Mouse (Mus musculus): Measurements from ENCODE around the gene Elovl6. TPM values are rescaled to one million over a fixed set of nuclear protein-coding genes. Genes with fewer than 3 reads are reported as not detected.
A peak's percentile ranks its signal among the peaks of the same experiment; 100 is the strongest.

The Elovl6 gene
- polyA plus RNA-seq, 1 experiment, result 3.1 TPM

DNA sequence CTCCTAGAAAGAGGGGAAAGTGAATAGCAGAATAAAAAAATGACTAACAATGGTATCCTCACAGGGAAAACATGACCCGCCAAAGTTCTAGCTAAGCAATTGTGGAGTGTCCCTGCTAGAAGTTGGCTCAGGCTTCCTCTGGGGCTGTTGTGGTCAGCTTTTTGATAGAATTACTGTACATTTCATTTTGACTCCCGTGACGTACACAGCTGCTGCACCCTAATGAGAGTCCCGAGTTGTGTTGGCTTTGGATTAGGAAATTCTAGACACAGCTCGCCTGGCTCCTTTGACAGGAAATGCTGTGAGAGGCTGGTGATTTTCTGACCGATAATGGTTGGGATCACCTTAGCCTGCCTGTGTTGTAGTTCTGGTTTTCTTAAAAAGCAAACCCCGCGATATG lies 79.5 kb downstream of the Elovl6 start:
- 62% methylated on average over 8 of the region's 8 CpGs for WGBS
- H3K27me3 ChIP-seq (ENCODE audit: control insufficient read depth, insufficient read depth, low read length), result no peaks in the 10 kb centered on the region
- no peak overlapping the region for H3K27ac ChIP-seq (ENCODE audit: insufficient read depth, low read length)
- H3K36me3 ChIP-seq (ENCODE audit: control insufficient read depth, insufficient read depth, low read length), result no peaks in the 10 kb centered on the region
- no peak overlapping the region for H3K4me3 ChIP-seq (ENCODE audit: extremely low read depth, insufficient read depth, insufficient read length)
- TF ChIP-seq POLR2A (IDR thresholded peaks at IDR 0.05; ENCODE audit: low read depth, low read length) (no peak), CTCF (IDR thresholded peaks at IDR 0.05; ENCODE audit: extremely low read depth, insufficient read depth, insufficient read length, insufficient replicate concordance) (no peak)
- DNase-seq (ENCODE audit: low read depth in 1 of 2, low spot score in 2 of 2), result no peak
- peaks cover 4% of the 10 kb centered on the region; the same call in 1 of the 2 replicates for H3K4me1 ChIP-seq (ENCODE audit: control insufficient read depth, insufficient read depth, insufficient read length)

DNA sequence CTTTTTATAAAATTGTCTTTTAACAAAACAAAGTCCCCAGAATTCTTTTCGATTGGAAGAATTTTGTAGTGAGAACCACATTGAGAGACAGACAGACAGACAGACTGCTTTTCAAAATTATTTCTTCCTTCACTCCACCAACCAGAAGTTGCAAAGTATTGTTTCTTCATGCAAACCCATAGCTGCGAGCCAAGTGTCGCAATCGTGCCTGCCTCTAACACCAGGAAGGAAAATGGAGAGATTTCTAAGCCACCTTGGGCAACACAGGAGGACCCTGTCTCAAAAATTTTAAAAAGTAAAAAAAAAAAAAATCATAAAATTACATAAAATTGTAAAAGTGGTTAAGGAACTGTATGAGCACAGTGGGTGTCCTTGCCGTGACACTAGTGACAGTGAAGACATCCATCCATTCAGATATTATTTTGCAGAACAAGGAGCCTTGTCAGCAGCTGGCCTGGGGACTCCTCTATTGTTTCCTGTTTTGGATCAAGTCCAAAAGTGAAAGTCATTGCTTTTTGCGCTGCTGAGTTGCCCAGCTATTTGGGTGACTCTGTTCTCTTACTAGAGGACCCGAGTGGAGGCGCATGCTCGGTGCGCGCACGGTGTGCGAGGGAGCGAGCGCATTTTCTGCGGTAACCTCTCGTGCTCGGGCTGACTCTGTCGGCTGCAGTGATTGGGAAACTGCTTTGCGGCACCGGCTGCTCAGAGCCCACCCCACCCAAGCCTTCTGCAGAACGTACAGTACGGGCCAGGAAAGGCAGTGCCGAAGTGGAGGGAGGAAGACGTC lies 80.3 kb downstream of the Elovl6 start:
- no peaks in the 10 kb centered on the region for H3K36me3 ChIP-seq (ENCODE audit: control insufficient read depth, insufficient read depth, low read length)
- H3K27me3 ChIP-seq (ENCODE audit: control insufficient read depth, insufficient read depth, low read length), result no peaks in the 10 kb centered on the region
- H3K27ac ChIP-seq (ENCODE audit: insufficient read depth, low read length), result no peak overlapping the region
- no peak for DNase-seq (ENCODE audit: low read depth in 1 of 2, low spot score in 2 of 2)
- TF ChIP-seq POLR2A (IDR thresholded peaks at IDR 0.05; ENCODE audit: low read depth, low read length) (no peak), CTCF (IDR thresholded peaks at IDR 0.05; ENCODE audit: extremely low read depth, insufficient read depth, insufficient read length, insufficient replicate concordance) (no peak)
- H3K4me3 ChIP-seq (ENCODE audit: extremely low read depth, insufficient read depth, insufficient read length), result peak overlapping the region; percentile 32; the same call in 1 of the 2 replicates
- 47% methylated on average over 25 of the region's 25 CpGs for WGBS
- peaks cover 4% of the 10 kb centered on the region; the same call in 1 of the 2 replicates for H3K4me1 ChIP-seq (ENCODE audit: control insufficient read depth, insufficient read depth, insufficient read length)

DNA sequence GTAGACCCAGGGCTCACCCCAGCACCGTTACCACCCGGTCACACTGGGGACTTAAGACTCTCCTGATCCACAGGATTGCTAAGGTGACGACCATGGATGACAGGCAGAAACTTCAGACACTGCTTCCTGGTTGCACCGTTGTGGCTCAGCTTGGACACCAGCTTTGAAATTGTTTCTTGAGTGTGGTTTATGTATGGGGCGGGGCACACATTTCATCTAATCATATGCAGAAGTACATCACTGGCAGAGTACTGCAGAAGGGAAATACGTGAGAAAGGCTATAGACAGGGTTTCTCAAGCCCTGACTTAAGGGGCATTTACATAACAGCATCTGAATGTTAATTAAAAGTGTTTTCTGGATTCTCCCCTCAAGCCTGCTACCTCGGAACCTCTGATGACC lies 81.6 kb downstream of the Elovl6 start:
- no peaks in the 10 kb centered on the region for H3K36me3 ChIP-seq (ENCODE audit: control insufficient read depth, insufficient read depth, low read length)
- peaks cover 4% of the 10 kb centered on the region; the same call in 1 of the 2 replicates for H3K4me1 ChIP-seq (ENCODE audit: control insufficient read depth, insufficient read depth, insufficient read length)
- no peak for DNase-seq (ENCODE audit: low read depth in 1 of 2, low spot score in 2 of 2)
- H3K27me3 ChIP-seq (ENCODE audit: control insufficient read depth, insufficient read depth, low read length), result no peaks in the 10 kb centered on the region
- TF ChIP-seq CTCF (IDR thresholded peaks at IDR 0.05; ENCODE audit: extremely low read depth, insufficient read depth, insufficient read length, insufficient replicate concordance) (no peak), POLR2A (IDR thresholded peaks at IDR 0.05; ENCODE audit: low read depth, low read length) (no peak)
- no peak overlapping the region for H3K27ac ChIP-seq (ENCODE audit: insufficient read depth, low read length)
- WGBS, result 68% methylated on average over 7 of the region's 7 CpGs
- no peak overlapping the region for H3K4me3 ChIP-seq (ENCODE audit: extremely low read depth, insufficient read depth, insufficient read length)

DNA sequence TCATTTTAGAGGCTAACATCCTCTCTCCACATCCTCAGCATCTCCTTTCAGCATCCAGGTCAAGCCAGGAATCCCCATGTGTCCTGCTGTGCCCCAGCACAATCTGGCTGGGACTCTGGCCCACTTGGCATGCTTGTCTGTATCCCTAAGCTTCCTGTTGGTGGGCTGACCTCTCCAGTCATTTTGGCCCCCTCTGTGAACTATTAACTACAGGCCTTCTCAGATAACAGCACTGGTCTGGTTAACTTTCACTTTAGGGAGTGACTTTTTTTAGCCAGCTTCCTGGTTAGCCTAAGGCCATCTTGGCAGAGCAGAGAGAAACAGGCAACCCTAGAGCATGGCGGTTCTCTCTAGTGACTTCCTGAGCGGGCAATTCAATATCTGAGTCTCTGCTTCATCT lies 82.1 kb downstream of the Elovl6 start:
- Histone ChIP-seq H3K27me3 (ENCODE audit: control insufficient read depth, insufficient read depth, low read length) (no peaks in the 10 kb centered on the region), H3K4me3 (ENCODE audit: extremely low read depth, insufficient read depth, insufficient read length) (no peak overlapping the region), H3K4me1 (ENCODE audit: control insufficient read depth, insufficient read depth, insufficient read length) (peaks cover 4% of the 10 kb centered on the region; the same call in 1 of the 2 replicates), H3K27ac (ENCODE audit: insufficient read depth, low read length) (no peak overlapping the region), H3K36me3 (ENCODE audit: control insufficient read depth, insufficient read depth, low read length) (no peaks in the 10 kb centered on the region)
- WGBS, result 91% methylated on average over 2 of the region's 2 CpGs
- no peak for TF ChIP-seq POLR2A (IDR thresholded peaks at IDR 0.05; ENCODE audit: low read depth, low read length)
- no peak for TF ChIP-seq CTCF (IDR thresholded peaks at IDR 0.05; ENCODE audit: extremely low read depth, insufficient read depth, insufficient read length, insufficient replicate concordance)
- DNase-seq (ENCODE audit: low read depth in 1 of 2, low spot score in 2 of 2), result no peak

DNA sequence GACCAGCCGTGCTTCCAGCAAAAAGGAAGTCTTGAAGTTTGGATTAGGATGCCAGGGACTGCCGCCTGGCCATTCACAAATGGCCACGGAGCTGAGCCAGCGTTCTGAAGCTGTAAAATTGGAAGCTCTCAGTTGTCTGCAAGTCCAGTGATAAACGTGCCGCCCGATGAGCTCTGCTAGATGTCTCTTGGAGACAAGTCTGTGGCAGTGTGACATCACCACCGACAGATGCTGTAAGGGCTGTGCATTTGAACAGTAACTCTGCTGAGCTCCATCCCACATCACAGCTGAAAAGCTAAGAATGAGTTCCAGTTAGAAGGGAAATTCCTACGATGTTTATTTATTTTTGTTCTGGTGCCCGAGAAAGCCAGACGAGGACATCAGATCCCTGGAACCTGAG lies 85.3 kb downstream of the Elovl6 start:
- WGBS, result 94% methylated on average over 11 of the region's 11 CpGs
- peaks cover 4% of the 10 kb centered on the region; the same call in 1 of the 2 replicates for H3K4me1 ChIP-seq (ENCODE audit: control insufficient read depth, insufficient read depth, insufficient read length)
- H3K27ac ChIP-seq (ENCODE audit: insufficient read depth, low read length), result no peak overlapping the region
- no peaks in the 10 kb centered on the region for H3K27me3 ChIP-seq (ENCODE audit: control insufficient read depth, insufficient read depth, low read length)
- no peak for DNase-seq (ENCODE audit: low read depth in 1 of 2, low spot score in 2 of 2)
- H3K36me3 ChIP-seq (ENCODE audit: control insufficient read depth, insufficient read depth, low read length), result no peaks in the 10 kb centered on the region
- no peak for TF ChIP-seq POLR2A (IDR thresholded peaks at IDR 0.05; ENCODE audit: low read depth, low read length)
- no peak for TF ChIP-seq CTCF (IDR thresholded peaks at IDR 0.05; ENCODE audit: extremely low read depth, insufficient read depth, insufficient read length, insufficient replicate concordance)
- H3K4me3 ChIP-seq (ENCODE audit: extremely low read depth, insufficient read depth, insufficient read length), result no peak overlapping the region

DNA sequence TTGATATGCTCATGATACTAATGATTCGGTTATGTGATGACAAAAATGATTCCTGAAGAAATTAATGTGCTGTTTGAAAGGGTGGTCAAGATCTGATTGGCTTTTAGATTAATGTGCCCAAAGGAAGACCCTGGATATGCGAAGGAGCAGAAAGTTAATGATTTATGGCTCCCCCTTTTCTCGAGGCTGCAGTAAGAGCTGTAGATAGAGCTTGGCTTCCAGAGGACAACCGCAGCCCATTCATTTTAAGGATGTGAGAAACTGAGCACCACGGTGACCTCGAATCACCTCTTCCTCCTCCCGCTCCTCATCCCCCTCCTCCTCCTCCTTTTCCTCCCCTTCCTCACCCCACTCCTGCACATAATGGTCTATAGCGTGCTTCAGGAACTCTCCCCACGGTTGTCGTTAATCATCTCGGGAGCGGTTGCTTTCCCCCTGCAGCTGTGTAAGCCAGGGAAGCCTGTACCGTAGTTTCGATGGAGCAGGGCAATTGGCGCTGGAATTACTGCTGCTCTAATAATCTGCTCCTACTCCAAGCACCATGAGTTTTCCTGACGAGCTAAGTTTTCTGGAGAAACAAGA lies 87.1 kb downstream of the Elovl6 start:
- Histone ChIP-seq H3K4me3 (ENCODE audit: extremely low read depth, insufficient read depth, insufficient read length) (no peak overlapping the region), H3K27ac (ENCODE audit: insufficient read depth, low read length) (no peak overlapping the region), H3K27me3 (ENCODE audit: control insufficient read depth, insufficient read depth, low read length) (no peaks in the 10 kb centered on the region), H3K4me1 (ENCODE audit: control insufficient read depth, insufficient read depth, insufficient read length) (no peaks in the 10 kb centered on the region), H3K36me3 (ENCODE audit: control insufficient read depth, insufficient read depth, low read length) (no peaks in the 10 kb centered on the region)
- 85% methylated on average over 16 of the region's 16 CpGs for WGBS
- TF ChIP-seq POLR2A (IDR thresholded peaks at IDR 0.05; ENCODE audit: low read depth, low read length) (no peak), CTCF (IDR thresholded peaks at IDR 0.05; ENCODE audit: extremely low read depth, insufficient read depth, insufficient read length, insufficient replicate concordance) (no peak)
- no peak for DNase-seq (ENCODE audit: low read depth in 1 of 2, low spot score in 2 of 2)

DNA sequence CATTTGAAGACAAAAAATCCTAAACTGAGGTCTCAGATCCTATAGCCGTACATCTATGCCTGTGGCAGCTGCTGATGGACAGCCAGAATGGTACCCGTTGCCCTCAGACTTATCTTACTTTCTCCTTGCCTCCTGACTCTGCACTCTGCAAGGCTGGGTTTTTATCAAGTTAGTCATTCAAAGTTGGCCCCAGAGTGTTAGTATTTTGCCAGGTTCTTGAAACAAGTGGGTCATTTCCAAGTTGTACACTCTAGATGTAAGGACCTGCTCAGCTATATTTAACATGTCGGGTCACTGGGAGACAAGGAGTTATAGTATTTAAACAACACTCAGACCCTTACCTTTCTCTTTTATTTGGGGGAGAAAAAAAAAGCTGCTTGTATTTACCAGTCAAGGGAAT lies 88.6 kb downstream of the Elovl6 start:
- no peak for TF ChIP-seq POLR2A (IDR thresholded peaks at IDR 0.05; ENCODE audit: low read depth, low read length)
- TF ChIP-seq CTCF (IDR thresholded peaks at IDR 0.05; ENCODE audit: extremely low read depth, insufficient read depth, insufficient read length, insufficient replicate concordance), result no peak
- Histone ChIP-seq H3K27me3 (ENCODE audit: control insufficient read depth, insufficient read depth, low read length) (no peaks in the 10 kb centered on the region), H3K4me3 (ENCODE audit: extremely low read depth, insufficient read depth, insufficient read length) (no peak overlapping the region), H3K36me3 (ENCODE audit: control insufficient read depth, insufficient read depth, low read length) (no peaks in the 10 kb centered on the region), H3K4me1 (ENCODE audit: control insufficient read depth, insufficient read depth, insufficient read length) (no peaks in the 10 kb centered on the region), H3K27ac (ENCODE audit: insufficient read depth, low read length) (no peak overlapping the region)
- no peak for DNase-seq (ENCODE audit: low read depth in 1 of 2, low spot score in 2 of 2)
- 87% methylated on average over 3 of the region's 3 CpGs for WGBS
